Mouse (Mus musculus) T-cell, adult 2 months (primary cell): Measurements from ENCODE around the gene Usb1.
"Not testable (repeated sequence)": the region's sequence is repeated elsewhere in the genome, so short reads cannot be mapped to it uniquely, and the experiment has no call there.

ENCODE experiments used
- DNase-seq: peaks from one replicate; pipeline ENCODE4 v3.0.0; 2022; ENCODE audit warnings: low spot score

The Usb1 gene

GRCm38 (mm10) chr8:95374429-95374828, 42.3 kb downstream of the Usb1 start:
- DNase-seq, result no peak

- DNase-seq, result no peak
Measured at GRCm38 (mm10) chr8:95375374-95375930, 43.4 kb downstream of the Usb1 start.

GRCm38 (mm10) chr8:95376309-95376999, 44.4 kb downstream of the Usb1 start:
- no peak for DNase-seq

GRCm38 (mm10) chr8:95377101-95377500, 45.0 kb downstream of the Usb1 start:
- no peak for DNase-seq

- no peak for DNase-seq
Measured at GRCm38 (mm10) chr8:95377863-95378291, 45.8 kb downstream of the Usb1 start.

- not testable (repeated sequence) for DNase-seq
Measured at GRCm38 (mm10) chr8:95378928-95379327, 46.8 kb downstream of the Usb1 start.

GRCm38 (mm10) chr8:95380953-95381352, 48.9 kb downstream of the Usb1 start:
- no peak for DNase-seq

GRCm38 (mm10) chr8:95381595-95381994, 49.5 kb downstream of the Usb1 start:
- no peak for DNase-seq

GRCm38 (mm10) chr8:95384501-95384900, 52.4 kb downstream of the Usb1 start:
- DNase-seq, result no peak

- no peak for DNase-seq
Measured at GRCm38 (mm10) chr8:95386037-95386436, 54.0 kb downstream of the Usb1 start.

- DNase-seq, result no peak
Measured at GRCm38 (mm10) chr8:95387221-95387620, 55.1 kb downstream of the Usb1 start.

GRCm38 (mm10) chr8:95387936-95388335, 55.9 kb downstream of the Usb1 start:
- no peak for DNase-seq

- peak; percentile 53 for DNase-seq
Measured at GRCm38 (mm10) chr8:95390312-95390711, 58.2 kb downstream of the Usb1 start.

GRCm38 (mm10) chr8:95391101-95391500, 59.0 kb downstream of the Usb1 start:
- no peak for DNase-seq

- no peak for DNase-seq
Measured at GRCm38 (mm10) chr8:95392604-95393003, 60.5 kb downstream of the Usb1 start.

GRCm38 (mm10) chr8:95395186-95395918, 63.3 kb downstream of the Usb1 start:
- no peak for DNase-seq

- no peak for DNase-seq
Measured at GRCm38 (mm10) chr8:95396752-95397151, 64.7 kb downstream of the Usb1 start.
